Mouse (Mus musculus): Measurements from ENCODE around the gene Cd9. TPM values are rescaled to one million over a fixed set of nuclear protein-coding genes. Genes with fewer than 3 reads are reported as not detected.
A peak's percentile ranks its signal among the peaks of the same experiment; 100 is the strongest.

The Cd9 gene
- total RNA-seq, 2 experiments from 2014 or later: 63.4 to 69.8 TPM

DNA sequence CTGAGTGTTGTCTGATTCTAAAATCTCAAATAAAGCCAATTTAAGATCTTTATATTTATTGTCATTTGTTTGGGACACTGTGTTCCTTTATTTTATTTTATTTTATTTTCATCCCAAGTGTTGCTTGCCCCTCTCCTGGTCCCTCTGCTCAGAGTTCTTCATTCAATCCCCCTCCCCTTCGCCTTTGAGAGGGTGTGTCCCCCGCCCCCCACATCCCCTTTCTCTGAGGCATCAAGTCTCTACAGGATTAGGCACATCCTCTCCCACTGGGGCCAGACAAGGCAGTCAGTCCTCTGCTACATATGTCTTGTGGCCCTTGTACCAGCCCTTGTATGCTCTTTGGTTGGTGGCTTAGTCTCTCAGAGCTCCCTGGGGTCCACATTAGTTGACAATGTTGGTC is 46.9 kb downstream of the Cd9 start:
- intact Hi-C loops (cut with DNase I): no loop called here
- no peak for DNase-seq

DNA sequence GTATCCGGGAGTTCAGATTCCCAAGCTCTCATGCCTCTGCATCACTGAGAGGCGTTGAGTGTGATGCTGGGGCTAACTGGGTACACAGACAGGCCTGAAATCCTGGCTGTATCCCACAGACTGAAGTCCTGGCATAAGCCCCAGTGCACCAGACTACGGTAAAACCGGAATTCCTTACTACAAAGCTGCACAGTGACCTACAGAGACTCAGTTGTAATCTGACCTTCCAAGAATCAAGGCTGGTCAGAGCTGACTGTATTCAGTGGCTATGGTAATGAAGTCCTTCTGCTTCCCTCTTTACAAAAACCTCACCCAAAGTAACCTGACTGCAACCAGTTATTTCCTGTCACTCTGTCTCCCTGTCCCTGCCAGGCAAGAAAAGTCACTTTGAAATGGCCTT is 47.4 kb downstream of the Cd9 start:
- DNase-seq: no peak
- intact Hi-C loops (cut with DNase I): no loop called here

DNA sequence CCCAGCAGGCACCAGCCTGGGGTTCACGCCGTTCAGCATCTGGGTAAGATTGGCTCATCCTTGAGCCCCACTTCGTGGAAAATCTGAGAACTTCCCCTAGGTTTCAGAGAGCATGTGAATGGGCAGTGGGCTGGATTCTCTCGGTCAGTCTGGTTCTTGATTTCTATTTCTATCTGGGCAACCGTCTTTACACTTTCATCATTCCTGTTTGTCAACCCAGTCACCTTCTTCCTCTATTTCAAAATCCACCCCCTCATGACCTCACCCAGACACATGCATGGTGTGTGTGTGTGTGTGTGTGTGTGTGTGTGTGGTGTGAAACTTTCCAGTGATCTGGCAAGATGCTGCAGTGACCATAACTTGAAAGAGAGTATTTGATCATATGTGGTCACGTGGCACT is 49.2 kb downstream of the Cd9 start:
- intact Hi-C loops (cut with DNase I): no loop called here
- no peak for DNase-seq

DNA sequence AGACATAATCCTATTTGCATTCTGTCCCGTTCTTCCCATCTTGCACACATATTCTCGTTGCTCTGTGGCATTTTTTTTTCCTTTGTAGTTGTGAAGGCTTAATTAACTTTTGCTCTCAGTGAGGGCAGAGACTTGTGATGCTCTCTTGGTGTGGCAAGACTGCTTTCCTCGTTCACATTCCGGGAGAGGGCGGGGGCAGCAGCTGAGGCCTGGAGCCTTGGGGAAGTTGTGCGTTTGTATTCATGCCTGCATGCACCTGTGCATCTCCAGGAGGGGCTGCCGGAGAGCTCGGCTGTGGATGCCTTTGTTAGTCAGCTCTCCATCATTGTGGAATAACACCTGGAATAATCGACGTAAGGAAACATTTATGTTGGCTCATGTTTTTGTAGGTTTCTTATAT is 52.0 kb downstream of the Cd9 start:
- intact Hi-C loops (cut with DNase I): no loop called here
- DNase-seq: no peak

DNA sequence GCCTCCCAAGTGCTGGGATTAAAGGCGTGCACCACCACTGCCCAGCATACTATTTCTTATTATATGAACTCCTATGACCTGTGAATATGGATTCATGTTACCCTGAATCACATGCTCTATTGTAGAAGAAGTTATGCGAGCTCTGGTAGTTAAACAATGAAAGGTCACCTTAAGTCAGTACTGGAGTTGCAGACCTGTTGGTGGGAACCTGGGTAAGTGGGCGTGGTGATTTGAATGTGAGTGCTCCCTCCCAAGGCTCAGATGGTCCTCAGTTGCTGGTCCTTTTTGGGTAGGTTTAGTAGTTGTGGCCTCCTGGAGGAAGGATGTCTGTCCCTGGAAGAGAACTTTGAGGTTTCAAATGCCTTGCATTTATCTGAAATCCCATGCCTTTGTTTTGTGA is 57.8 kb downstream of the Cd9 start:
- no peak for DNase-seq
- intact Hi-C loops (cut with DNase I): no loop called here

DNA sequence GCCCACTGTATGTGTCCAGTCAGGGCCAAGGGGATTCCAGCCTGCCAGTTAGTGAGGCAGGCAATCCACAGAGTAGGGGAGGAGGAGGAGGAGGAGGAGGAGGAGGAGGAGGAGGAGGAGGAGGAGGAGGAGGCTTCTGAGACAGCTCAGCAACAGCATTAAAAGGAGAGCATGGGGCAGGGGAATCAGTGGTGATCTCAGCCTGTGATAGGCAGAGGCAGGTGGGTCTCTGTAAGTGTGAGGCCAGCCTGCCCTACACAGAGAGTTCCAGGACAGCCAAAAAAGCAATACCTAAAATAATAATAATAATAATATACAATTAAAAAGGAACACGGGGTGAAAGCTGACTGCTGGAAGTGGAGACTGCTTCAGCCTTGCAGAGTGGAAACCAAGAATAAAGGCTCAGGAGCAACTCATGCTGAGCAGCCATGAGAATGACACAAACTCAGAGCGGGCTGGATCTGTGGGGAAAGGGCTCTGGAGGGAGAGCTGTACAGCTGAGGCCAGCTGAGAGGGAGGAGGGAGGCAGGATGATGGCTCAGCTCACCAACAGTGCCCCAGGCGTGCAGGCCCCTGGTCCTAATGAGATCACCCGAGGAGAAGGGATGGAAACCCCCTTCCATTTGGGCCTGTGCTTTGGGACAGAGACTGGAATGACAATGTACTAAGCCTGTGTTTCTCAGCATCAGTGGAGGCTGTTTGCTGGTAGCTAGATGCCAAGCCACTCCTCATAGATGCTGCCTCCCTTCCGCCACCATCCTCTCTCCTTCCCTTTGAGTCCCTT is 59.7 kb downstream of the Cd9 start:
- intact Hi-C loops (cut with DNase I): no loop called here
- DNase-seq: no peak

DNA sequence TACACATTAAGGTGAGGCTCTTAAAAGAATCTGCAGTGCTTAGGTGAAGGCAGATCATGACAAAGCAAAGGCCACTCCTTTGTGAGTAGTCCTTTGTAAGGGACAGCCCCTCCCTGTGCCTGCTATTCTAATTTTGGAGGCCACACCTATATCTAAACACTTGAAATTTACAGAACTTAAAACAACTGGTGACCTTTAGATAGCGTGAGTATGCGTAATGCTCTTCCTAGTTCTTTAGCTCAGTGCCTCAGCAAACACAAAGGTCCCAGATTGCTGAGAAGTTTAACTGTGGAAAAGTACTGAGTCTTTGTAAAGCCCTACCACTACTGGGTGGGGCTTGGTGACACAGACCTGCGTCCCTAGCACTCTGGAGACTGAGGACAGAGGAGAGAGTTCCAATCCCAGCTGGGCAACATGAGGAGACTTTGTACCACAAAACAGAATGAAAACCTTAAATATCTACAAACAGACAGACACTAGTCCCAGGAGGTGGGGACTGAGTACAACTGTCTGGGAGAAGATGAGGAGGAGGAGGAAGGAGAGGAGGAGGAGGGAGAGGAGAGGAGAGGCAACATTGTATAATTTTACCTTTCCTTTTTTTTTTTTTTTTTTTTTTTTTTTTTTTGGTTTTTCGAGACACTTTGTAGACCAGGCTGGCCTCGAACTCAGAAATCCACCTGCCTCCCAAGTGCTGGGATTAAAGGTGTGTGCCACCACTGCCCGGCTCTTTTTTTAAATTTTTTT is 60.7 kb downstream of the Cd9 start:
- intact Hi-C loops (cut with DNase I): no loop called here
- DNase-seq: no peak

DNA sequence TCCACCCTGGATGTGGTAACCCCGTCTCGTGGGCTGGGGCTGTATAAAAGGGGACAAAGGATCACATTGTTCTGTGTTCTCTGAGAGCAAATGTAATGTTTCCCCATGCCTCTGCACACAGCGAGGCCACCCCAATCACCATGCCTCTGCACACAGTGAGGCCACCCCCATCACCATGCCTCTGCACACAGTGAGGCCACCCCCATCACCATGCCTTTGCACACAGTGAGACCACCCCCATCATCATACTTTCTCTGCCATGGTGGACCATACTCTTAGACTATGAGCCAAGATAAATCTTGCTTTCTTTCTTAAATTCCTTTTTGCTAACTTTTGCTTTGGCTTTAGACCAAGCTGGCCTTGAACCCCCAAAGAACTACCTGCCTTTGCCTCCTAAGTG is 61.3 kb downstream of the Cd9 start:
- DNase-seq: no peak
- intact Hi-C loops (cut with DNase I): no loop called here

DNA sequence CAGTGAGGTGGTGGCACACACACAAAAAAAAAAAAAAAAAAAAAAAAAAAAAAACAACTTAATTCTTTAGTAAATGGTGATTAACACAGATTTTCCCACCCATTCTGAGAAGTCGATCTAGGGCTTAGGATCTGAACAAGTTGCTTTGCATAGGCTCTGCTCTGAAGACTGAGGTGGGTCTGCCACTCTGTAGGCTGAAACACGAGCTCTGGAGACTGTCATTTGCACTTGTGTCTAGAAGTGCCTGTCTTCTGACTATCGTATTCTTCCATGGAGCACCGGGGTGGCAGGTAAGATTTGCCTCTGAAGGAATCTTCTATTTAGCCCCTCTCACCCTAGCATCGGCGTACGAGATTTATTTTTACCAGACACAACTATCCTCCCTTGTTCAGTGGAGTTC is 62.1 kb downstream of the Cd9 start:
- DNase-seq: no peak
- intact Hi-C loops (cut with DNase I): no loop called here

DNA sequence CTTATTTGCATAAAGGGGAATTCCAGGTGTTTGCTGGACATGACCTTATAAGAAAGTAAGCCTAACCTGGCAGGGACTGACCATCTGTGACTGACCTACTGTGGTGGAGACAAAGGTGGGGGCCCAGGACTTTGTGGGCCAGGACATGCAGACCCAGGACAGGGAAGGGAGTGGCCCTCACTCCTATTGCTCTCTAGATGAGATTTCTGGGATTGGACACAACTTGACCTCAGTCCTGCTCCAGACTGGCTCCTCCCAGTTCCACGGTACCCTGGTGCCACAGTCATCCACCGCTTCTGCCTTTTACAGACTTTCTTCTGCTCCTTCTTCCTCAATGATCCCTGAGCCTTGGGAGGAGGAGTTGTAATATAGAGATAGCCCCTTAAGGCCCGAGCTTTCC is 63.6 kb downstream of the Cd9 start:
- intact Hi-C loops (cut with DNase I): no loop called here
- no peak for DNase-seq

DNA sequence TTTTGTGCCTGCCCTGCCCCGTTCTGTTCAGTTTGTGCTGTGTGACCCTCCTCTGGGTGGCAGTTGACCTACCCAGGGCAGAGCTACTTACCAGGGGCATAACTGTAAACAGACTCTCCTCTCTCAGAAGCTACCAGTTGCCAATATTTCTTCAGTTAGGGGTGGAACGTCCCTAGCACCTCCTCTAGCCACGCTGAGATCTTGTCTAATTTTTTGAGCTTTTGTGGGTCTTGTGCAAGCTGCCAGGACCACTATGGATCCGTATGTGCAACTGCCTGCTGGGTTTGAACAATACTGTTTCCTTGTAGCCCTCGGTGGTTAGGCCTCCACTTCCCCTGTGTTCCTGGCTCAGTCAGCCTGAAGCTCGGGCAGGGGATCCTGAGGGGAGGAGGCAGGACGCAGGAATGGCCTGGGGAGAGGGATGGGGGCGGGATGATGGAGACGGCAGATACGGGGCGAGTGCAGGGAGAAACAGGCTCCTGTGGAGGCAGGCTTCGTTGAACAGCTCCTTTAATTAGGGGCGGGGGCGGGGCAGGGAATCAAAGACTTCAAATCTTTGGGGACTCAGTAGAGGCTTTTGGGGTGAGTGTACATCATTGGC is 64.1 kb downstream of the Cd9 start:
- DNase-seq: no peak
- intact Hi-C loops (cut with DNase I): no loop called here

DNA sequence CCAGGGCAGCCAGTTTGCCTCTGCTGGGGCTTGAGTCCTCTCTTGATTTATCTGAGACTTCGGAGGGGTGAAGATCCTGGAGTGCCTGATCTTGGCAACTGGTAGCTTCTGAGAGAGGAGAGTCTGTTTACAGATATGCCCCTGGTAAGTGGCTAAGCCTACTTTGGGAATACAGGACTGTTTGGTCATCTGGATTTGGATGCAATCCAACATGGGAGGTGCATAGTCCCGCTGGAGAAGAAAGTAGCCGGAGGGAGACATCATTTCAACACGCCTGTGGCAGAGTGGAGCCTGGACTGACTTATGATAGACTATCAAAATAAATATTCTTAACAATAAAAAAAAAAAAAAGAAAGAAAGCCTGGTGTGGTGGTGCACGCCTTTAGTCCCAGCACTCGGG is 64.8 kb downstream of the Cd9 start:
- no peak for DNase-seq
- intact Hi-C loops (cut with DNase I): no loop called here

DNA sequence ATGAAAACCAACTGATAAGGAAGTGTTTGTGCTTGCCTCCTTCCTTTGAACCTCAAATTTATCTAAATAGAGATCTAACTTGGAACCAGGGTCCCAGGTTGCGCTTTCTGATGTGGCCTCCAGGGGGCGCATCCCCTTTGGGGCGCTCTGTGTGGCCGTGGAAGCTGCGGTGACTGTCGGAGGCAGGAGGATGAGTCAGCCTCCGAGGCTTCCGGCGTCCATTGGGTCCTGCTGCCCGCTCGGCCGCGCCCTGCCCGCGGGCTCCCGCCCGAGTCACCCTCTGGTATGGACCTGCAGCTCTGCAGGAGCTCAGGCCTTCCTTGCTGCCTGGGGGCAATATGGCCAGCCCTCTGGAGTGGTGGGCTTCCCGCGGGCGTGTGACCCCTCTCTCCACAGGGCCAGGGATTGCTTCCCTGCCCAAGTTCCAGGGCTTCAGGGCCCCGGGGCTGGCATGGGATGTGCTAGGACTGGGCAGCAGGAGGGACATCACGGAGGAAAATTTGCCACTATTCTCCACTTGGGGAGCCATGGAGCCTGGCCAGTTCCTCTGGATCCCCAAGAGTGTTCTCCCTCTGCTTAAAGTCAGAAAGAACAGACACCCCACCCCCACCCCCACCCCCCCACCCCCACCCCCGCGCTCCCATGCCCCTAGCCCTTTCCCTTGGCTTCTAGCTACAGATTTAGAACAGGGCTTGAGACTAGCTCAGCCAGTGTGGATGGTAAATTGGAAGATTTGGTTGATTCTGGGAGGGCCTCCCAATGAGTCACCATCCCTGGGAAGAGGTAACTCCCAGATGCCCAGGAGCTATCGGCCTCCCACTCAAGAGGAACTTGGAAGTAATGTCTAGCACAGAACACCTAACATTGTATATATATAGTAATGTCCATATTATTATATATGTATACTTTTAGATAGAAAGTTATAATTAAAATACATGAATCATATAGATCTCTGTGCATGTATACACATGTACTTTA is 67.9 kb downstream of the Cd9 start:
- peak; percentile 83 to 88 for DNase-seq
- intact Hi-C loops (cut with DNase I): loop anchor here (1.0 to 2.0 kb wide), 2 partner anchors 72 to 174 kb away; no protein-coding TSS in a partner anchor

DNA sequence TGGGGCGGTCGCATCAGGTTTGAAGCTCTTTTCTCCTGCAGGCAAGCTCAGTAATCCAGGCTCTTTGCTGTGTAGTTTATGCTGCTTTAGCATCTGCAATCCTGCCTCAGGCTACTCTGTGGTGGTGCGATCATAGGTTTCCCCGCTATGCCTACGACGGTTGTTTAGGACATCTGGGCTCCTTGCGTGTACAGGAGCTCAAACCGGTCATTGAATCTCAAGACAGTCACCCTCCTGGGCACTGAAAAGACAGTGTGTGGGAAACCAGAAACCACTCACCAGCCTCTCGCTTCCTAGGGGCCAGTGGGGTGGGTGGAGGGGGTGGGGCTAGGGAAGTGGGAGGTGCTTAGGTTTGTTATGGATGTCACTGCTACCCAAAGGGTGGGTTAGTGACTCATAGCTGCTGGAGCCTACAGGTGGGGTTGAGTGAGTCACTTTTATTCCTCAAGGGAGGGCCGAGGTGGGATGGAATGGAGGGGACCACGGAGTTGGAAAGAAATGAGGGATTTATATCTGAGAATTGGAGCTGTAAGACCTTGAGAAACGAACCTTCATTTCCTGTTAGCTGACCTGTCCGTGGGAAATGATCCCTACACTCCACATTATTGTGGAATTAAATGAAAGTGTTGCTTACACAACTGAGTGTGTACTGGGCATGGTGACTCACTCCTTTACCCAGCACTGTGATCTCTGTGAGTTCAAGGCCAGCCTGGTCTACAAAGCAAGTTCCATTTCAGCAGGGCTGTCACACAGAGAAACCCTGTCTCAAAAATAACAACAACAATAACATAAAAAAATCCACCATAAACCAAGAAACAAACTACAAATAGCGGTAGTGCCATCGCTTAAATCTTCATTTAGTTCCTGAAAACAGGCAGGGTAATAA is 69.1 kb downstream of the Cd9 start:
- no peak for DNase-seq
- intact Hi-C loops (cut with DNase I): loop anchor here (1.0 to 2.0 kb wide), 2 partner anchors 73 to 175 kb away; no protein-coding TSS in a partner anchor

DNA sequence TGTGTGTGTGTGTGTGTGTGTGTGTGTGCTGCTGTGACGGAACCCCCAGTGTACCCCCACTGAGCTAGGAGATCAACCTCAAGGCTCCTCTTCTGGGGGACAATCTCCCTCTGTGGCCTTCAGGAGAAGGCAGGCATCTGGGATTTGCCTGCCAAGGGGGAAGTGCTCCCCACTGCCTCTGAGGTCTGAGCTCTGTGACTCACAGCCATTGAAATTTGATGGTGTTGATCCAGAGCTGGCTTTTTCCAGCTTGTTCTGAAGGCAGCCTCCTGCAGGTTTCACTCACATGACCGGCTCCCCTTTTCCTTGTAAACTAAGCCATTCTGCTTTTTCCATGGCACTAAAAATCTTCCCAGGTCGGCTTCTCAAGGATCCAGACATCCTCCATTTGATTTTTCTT is 70.4 kb downstream of the Cd9 start:
- DNase-seq: no peak

DNA sequence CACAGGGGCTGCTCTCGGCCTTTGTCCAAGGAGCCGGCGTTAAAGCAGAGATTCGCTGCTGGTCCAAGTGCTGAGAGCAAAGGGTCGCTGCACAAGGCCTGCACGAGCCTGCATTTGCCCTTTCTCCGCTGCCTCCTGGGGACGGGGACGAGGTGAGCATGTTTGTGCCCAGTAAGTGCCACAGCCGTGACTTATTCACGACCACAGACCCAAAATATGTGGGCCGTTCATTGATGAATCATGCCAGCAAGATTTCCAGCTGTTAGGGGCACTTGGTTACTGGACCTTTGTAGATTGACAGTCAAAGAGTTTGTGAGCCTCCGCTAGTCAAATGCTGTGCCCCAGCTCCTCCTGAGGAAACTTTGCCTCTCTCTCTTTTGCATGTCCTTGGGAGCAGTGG is 71.1 kb downstream of the Cd9 start:
- no peak for DNase-seq
- intact Hi-C loops (cut with DNase I): no loop called here

More for the DNA sequence above, 70.4 kb downstream of the Cd9 start:
- intact Hi-C loops (cut with DNase I): no loop called here

DNA sequence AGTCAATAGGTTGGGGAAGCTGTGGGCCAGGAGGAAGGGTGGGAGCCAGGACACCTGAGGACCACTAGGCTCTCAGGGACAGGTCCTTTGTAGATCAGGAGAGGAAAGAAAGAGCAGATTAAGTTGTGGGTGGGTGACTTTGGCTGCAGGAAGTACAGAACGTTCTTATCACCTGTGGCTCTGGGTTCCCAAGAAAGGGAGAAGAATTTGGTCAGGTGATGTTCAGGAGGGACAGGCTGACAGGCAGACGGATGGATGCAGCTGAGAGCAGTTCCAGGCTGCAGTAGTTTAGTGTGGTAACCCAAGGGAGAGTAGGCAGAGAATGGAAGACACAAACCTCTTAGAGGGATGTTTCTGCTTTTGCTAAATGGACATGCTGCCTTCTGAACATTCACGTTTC is 71.5 kb downstream of the Cd9 start:
- no peak for DNase-seq
- intact Hi-C loops (cut with DNase I): no loop called here

DNA sequence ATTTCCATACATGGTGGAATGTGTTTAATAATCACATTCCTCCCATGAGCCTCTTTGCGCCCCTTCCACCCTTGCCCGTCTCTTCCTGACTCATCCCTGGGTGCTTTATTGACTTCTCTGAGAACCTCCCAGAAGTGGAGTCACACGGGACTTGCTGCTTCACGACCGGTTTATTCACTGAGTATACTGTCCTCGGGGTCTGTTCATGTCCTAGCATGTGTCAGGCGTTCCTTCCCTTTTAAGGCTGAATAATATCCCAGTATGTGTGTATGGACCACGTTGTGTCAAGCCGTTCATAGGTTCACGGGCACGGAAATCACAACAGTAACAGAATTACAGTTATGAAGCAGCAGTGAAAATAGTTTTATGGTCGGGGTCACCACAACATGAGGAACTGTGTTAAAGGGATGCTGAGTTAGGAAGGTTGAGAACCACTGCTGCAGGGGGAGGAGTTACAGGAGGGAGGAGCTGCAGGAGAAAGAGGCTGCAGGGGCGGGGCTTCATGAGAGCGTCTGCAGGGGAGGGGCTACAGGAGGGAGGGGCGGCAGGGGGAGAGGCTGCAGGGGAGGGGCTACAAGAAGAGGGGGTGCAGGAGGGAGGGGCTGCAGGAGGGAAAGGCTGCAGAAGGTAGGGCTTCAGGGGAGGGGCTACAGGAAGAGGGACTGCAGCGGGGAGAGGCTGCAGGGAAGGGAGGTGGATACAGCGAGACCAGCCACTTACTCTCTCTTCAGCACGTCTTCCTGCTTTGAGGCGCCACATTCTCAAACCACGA is 72.4 kb downstream of the Cd9 start:
- intact Hi-C loops (cut with DNase I): no loop called here
- peak; percentile 55 to 67 for DNase-seq

Measured in heart, postnatal 14 days (tissue).